Mouse (Mus musculus) layer of hippocampus, postnatal 25 days (tissue): ENCODE results near the gene Idh2. TPM values are rescaled to one million over a fixed set of nuclear protein-coding genes. Genes with fewer than 3 reads are reported as not detected.

ENCODE experiments used
- total RNA-seq, 2 experiments: library from RNA; stranded (reverse); gene quantifications; 2 replicates each; pipeline ENCODE4 v1.2.3; 2021

Gene Idh2
- total RNA-seq, 2 experiments from 2014 or later, result 62.2 to 67.0 TPM

Other genes starting within 250 kb of the Idh2 start
- 10 to 100 TPM; 46.6 to 51.4 TPM for gene Ap3s2, start 194.7 kb downstream of the Idh2 start, total RNA-seq
- gene Arpin, start 180.0 kb downstream of the Idh2 start, total RNA-seq, result 10 to 100 TPM; 11.7 to 14.2 TPM
- gene Zfp710, start 90.6 kb downstream of the Idh2 start, total RNA-seq, result 10 to 100 TPM; 20.9 to 22.9 TPM
- 10 to 100 TPM; 23.0 to 23.2 TPM for gene Sema4b, start 71.4 kb upstream of the Idh2 start, total RNA-seq
- gene Cib1, start 117.4 kb upstream of the Idh2 start, total RNA-seq, result 10 to 100 TPM; 23.8 to 25.2 TPM
- 1 to 10 TPM; 6.1 to 6.9 TPM for gene Gdpgp1, start 117.5 kb upstream of the Idh2 start, total RNA-seq
- gene Ttll13, start 131.0 kb upstream of the Idh2 start, total RNA-seq, result 1 to 10 TPM; 1.8 to 2.0 TPM
- gene Ngrn, start 145.8 kb upstream of the Idh2 start, total RNA-seq, result 10 to 100 TPM; 40.0 to 44.4 TPM
- 10 to 100 TPM; 19.3 to 23.6 TPM for gene Vps33b, start 154.3 kb upstream of the Idh2 start, total RNA-seq
- 1 to 10 TPM; 2.2 to 2.7 TPM for gene Prc1, start 179.1 kb upstream of the Idh2 start, total RNA-seq
- 10 to 100 TPM; 13.6 to 15.4 TPM for gene Rccd1, start 209.1 kb upstream of the Idh2 start, total RNA-seq
- 10 to 100 TPM; 34.9 to 41.5 TPM for gene Unc45a, start 225.6 kb upstream of the Idh2 start, total RNA-seq
- 10 to 100 TPM; 45.5 to 48.1 TPM for gene Hddc3, start 227.7 kb upstream of the Idh2 start, total RNA-seq